Mouse (Mus musculus): ENCODE data around the gene AC140267.1. TPM values are rescaled to one million over a fixed set of nuclear protein-coding genes. Genes with fewer than 3 reads are reported as not detected.
A peak's percentile ranks its signal among the peaks of the same experiment; 100 is the strongest.

AC140267.1 gene
- polyA plus RNA-seq, 1 experiment from 2014 or later: 3.4 TPM

DNA sequence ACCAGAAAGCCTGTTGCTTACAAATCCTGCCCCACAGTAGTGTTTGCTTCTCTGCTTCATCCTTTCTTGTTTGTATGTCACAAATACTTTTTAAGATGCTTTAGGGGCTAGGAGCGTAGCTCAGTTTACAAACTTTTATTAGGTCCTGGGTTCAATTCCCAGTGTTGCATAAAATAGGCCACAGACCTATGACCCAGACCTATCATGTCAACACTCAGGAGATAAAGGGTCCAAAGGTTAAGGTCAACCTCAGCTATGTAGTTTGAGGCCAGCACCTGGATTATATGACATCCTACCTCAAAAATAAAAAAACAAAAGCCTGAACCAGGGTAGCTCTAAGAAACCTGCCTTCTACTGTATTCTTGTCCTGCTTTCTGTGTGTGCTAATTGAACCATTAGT lies 13.0 kb downstream of the AC140267.1 start:
- Histone ChIP-seq H3K27ac (ENCODE audit: low read length) (no peak overlapping the region), H3K4me1 (ENCODE audit: control insufficient read depth, insufficient read depth, low read length) (peaks cover 29% of the 10 kb centered on the region), H3K4me2 (ENCODE audit: low read depth, low read length) (no peak overlapping the region), H3K36me3 (ENCODE audit: control insufficient read depth, insufficient read depth) (peaks cover 53% of the 10 kb centered on the region), H3K4me3 (ENCODE audit: low read length) (no peak overlapping the region), H3K27me3 (ENCODE audit: control insufficient read depth, insufficient read depth, low read length) (no peaks in the 10 kb centered on the region), H3K9ac (ENCODE audit: low read length) (no peak overlapping the region), H3K9me3 (replicated peaks; ENCODE audit: control insufficient read depth, low read length) (no peaks in the 10 kb centered on the region)
- no peak for ATAC-seq (replicated peaks; ENCODE audit: extremely low read depth, insufficient read depth, low FRiP score)
- WGBS: 100% methylated on average over 1 of the region's 1 CpGs

- no peak overlapping the region for H3K4me3 ChIP-seq (ENCODE audit: low read length)
- peaks cover 51% of the 10 kb centered on the region for H3K36me3 ChIP-seq (ENCODE audit: control insufficient read depth, insufficient read depth)
- H3K27ac ChIP-seq (ENCODE audit: low read length): peak overlapping the region; percentile 69
- H3K9ac ChIP-seq (ENCODE audit: low read length): peak overlapping the region; percentile 22; the same call in 1 of the 2 replicates
- peaks cover 37% of the 10 kb centered on the region for H3K4me1 ChIP-seq (ENCODE audit: control insufficient read depth, insufficient read depth, low read length)
- H3K9me3 ChIP-seq (replicated peaks; ENCODE audit: control insufficient read depth, low read length): no peaks in the 10 kb centered on the region
- WGBS: 89% methylated on average over 10 of the region's 10 CpGs
- H3K4me2 ChIP-seq (ENCODE audit: low read depth, low read length): no peak overlapping the region
- no peaks in the 10 kb centered on the region for H3K27me3 ChIP-seq (ENCODE audit: control insufficient read depth, insufficient read depth, low read length)
- no peak for ATAC-seq (replicated peaks; ENCODE audit: extremely low read depth, insufficient read depth, low FRiP score)
These were observed 14.0 kb downstream of the AC140267.1 start for GRCm38 (mm10) chr15:80249672-80250071.

GRCm38 (mm10) chr15:80250586-80250985 lies 15.0 kb downstream of the AC140267.1 start:
- WGBS: 35% methylated on average over 6 of the region's 6 CpGs
- Histone ChIP-seq H3K27me3 (ENCODE audit: control insufficient read depth, insufficient read depth, low read length) (no peaks in the 10 kb centered on the region), H3K4me2 (ENCODE audit: low read depth, low read length) (no peak overlapping the region), H3K4me3 (ENCODE audit: low read length) (no peak overlapping the region), H3K9ac (ENCODE audit: low read length) (peak overlapping the region; percentile 38; the same call in 1 of the 2 replicates), H3K4me1 (ENCODE audit: control insufficient read depth, insufficient read depth, low read length) (peaks cover 37% of the 10 kb centered on the region), H3K9me3 (replicated peaks; ENCODE audit: control insufficient read depth, low read length) (no peaks in the 10 kb centered on the region), H3K27ac (ENCODE audit: low read length) (peak overlapping the region; percentile 69), H3K36me3 (ENCODE audit: control insufficient read depth, insufficient read depth) (peaks cover 48% of the 10 kb centered on the region)
- no peak for ATAC-seq (replicated peaks; ENCODE audit: extremely low read depth, insufficient read depth, low FRiP score)

DNA sequence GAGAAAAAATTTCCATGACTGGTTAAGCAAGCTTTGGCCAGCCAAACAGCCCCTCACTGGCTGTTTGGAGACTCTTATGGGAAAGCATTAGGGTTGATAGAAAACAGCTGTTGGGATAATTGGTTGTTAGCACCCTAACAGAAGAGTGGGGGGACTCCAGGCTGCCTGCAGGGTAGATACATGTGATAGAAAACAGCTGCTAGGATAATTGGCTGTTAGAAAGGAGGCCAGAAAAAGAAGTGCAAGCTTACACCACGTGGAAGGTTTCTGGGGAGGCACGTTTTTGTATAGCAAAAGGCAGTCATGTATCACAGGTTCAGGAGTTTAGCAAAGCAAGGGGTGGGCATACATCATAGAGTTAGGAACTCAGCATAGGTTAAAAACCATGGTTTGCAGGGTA lies 17.9 kb downstream of the AC140267.1 start:
- Histone ChIP-seq H3K9me3 (replicated peaks; ENCODE audit: control insufficient read depth, low read length) (no peaks in the 10 kb centered on the region), H3K4me1 (ENCODE audit: control insufficient read depth, insufficient read depth, low read length) (peaks cover 53% of the 10 kb centered on the region), H3K4me3 (ENCODE audit: low read length) (no peak overlapping the region), H3K27ac (ENCODE audit: low read length) (peak overlapping the region; percentile 99), H3K27me3 (ENCODE audit: control insufficient read depth, insufficient read depth, low read length) (no peaks in the 10 kb centered on the region), H3K4me2 (ENCODE audit: low read depth, low read length) (no peak overlapping the region; the same call in 1 of the 2 replicates), H3K36me3 (ENCODE audit: control insufficient read depth, insufficient read depth) (peaks cover 42% of the 10 kb centered on the region), H3K9ac (ENCODE audit: low read length) (no peak overlapping the region)
- WGBS: 40% methylated on average over 2 of the region's 2 CpGs
- ATAC-seq (replicated peaks; ENCODE audit: extremely low read depth, insufficient read depth, low FRiP score): no peak

GRCm38 (mm10) chr15:80254207-80254606 lies 18.6 kb downstream of the AC140267.1 start:
- 32% methylated on average over 6 of the region's 6 CpGs for WGBS
- Histone ChIP-seq H3K4me1 (ENCODE audit: control insufficient read depth, insufficient read depth, low read length) (peaks cover 53% of the 10 kb centered on the region), H3K9me3 (replicated peaks; ENCODE audit: control insufficient read depth, low read length) (no peaks in the 10 kb centered on the region), H3K9ac (ENCODE audit: low read length) (peak overlapping the region; percentile 73), H3K4me3 (ENCODE audit: low read length) (peak overlapping the region; percentile 97), H3K36me3 (ENCODE audit: control insufficient read depth, insufficient read depth) (peaks cover 36% of the 10 kb centered on the region), H3K4me2 (ENCODE audit: low read depth, low read length) (peak overlapping the region; percentile 63), H3K27me3 (ENCODE audit: control insufficient read depth, insufficient read depth, low read length) (no peaks in the 10 kb centered on the region), H3K27ac (ENCODE audit: low read length) (peak overlapping the region; percentile 99)
- ATAC-seq (replicated peaks; ENCODE audit: extremely low read depth, insufficient read depth, low FRiP score): no peak

- under 1% methylated on average over 62 of the region's 62 CpGs for WGBS
- H3K36me3 ChIP-seq (ENCODE audit: control insufficient read depth, insufficient read depth): peaks cover 32% of the 10 kb centered on the region
These were observed 19.4 kb downstream of the AC140267.1 start, which contains the start of gene Atf4 for GRCm38 (mm10) chr15:80254847-80255645. TSS of gene Atf4 (plus strand) at chr15:80255184.

DNA sequence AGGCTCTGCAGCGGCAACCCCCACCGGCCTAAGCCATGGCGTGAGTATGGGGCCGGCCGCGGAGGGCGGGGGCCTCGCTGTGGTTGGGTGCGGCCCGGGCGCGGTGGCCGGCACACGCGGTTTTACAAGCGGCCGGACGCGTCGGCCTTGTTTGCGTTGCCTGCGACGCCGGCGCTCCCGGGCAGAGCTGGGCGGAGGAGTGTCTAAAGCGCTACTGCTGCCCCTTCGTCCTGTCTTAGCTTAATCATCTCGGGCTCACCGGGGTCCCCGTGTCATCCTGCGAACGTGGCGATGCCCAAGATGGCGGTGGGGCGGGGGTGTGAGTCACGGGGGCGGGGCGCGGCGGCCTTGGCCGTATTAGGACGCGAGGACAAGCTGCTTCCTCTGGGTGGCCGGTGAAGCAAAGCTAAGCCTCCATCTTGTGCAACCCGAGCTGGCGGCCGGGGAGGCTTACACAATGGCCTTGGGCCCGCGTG lies 20.0 kb downstream of the AC140267.1 start:
- peak; percentile 56 for ATAC-seq (replicated peaks; ENCODE audit: extremely low read depth, insufficient read depth, low FRiP score)
- peak overlapping the region; percentile 97 for H3K4me3 ChIP-seq (ENCODE audit: low read length)
- peak overlapping the region; percentile 99 for H3K9ac ChIP-seq (ENCODE audit: low read length)
- H3K4me2 ChIP-seq (ENCODE audit: low read depth, low read length): peak overlapping the region; percentile 95
- WGBS: under 1% methylated on average over 51 of the region's 51 CpGs
- H3K27me3 ChIP-seq (ENCODE audit: control insufficient read depth, insufficient read depth, low read length): no peaks in the 10 kb centered on the region
- peaks cover 27% of the 10 kb centered on the region for H3K36me3 ChIP-seq (ENCODE audit: control insufficient read depth, insufficient read depth)
- peaks cover 41% of the 10 kb centered on the region for H3K4me1 ChIP-seq (ENCODE audit: control insufficient read depth, insufficient read depth, low read length)
- H3K9me3 ChIP-seq (replicated peaks; ENCODE audit: control insufficient read depth, low read length): no peaks in the 10 kb centered on the region
- peak overlapping the region; percentile 99 for H3K27ac ChIP-seq (ENCODE audit: low read length)

More at GRCm38 (mm10) chr15:80254847-80255645, 19.4 kb downstream of the AC140267.1 start, which contains the start of gene Atf4:
- ATAC-seq (replicated peaks; ENCODE audit: extremely low read depth, insufficient read depth, low FRiP score): peak; percentile 93
- Histone ChIP-seq H3K27ac (ENCODE audit: low read length) (peak within 1 kb of the TSS; percentile 99), H3K27me3 (ENCODE audit: control insufficient read depth, insufficient read depth, low read length) (no peaks in the 10 kb centered on the region), H3K4me1 (ENCODE audit: control insufficient read depth, insufficient read depth, low read length) (peaks cover 48% of the 10 kb centered on the region), H3K9ac (ENCODE audit: low read length) (peak within 1 kb of the TSS; percentile 99), H3K9me3 (replicated peaks; ENCODE audit: control insufficient read depth, low read length) (no peaks in the 10 kb centered on the region), H3K4me2 (ENCODE audit: low read depth, low read length) (peak within 1 kb of the TSS; percentile 95), H3K4me3 (ENCODE audit: low read length) (peak within 1 kb of the TSS; percentile 97)

- Histone ChIP-seq H3K36me3 (ENCODE audit: control insufficient read depth, insufficient read depth) (peaks cover 27% of the 10 kb centered on the region), H3K27me3 (ENCODE audit: control insufficient read depth, insufficient read depth, low read length) (no peaks in the 10 kb centered on the region), H3K27ac (ENCODE audit: low read length) (peak overlapping the region; percentile 99), H3K4me3 (ENCODE audit: low read length) (peak overlapping the region; percentile 97), H3K4me1 (ENCODE audit: control insufficient read depth, insufficient read depth, low read length) (peaks cover 36% of the 10 kb centered on the region), H3K4me2 (ENCODE audit: low read depth, low read length) (peak overlapping the region; percentile 95), H3K9ac (ENCODE audit: low read length) (peak overlapping the region; percentile 99), H3K9me3 (replicated peaks; ENCODE audit: control insufficient read depth, low read length) (no peaks in the 10 kb centered on the region)
- ATAC-seq (replicated peaks; ENCODE audit: extremely low read depth, insufficient read depth, low FRiP score): no peak
- 3% methylated on average over 16 of the region's 16 CpGs for WGBS
These were observed 20.6 kb downstream of the AC140267.1 start for GRCm38 (mm10) chr15:80256242-80256641.

All from heart, embryonic 16.5 days (tissue).